Comparison of ENCODE assay signal across 24 mouse cellular contexts in genomic region chr10:125171625-125172024, GRCm38 (mm10).
"Had no signal": no experiment of that assay in that cellular context is flagged by ENCODE, and none has a peak within 500 bp of the region (broad histone marks: within the 10 kb centered on the region; RNA-seq: fewer than 3 reads in every experiment).

No protein-coding gene starts in this region.

- H3K9ac ChIP-seq: heart, embryonic 12.5 days; hindbrain, embryonic 12.5 days; hindbrain, embryonic 15.5 days; limb, embryonic 13.5 days; limb, embryonic 15.5 days; liver, embryonic 12.5 days; liver, embryonic 14.5 days had no signal

- DNase-seq: gastrocnemius, adult 2 months; gastrocnemius, postnatal 10 days; gastrocnemius, postnatal 25 days; heart, adult 18-20 months; heart, postnatal 14 days; heart, postnatal 36 days; kidney, adult 18-20 months; kidney, adult 8-10 months; kidney, postnatal 10 days; kidney, postnatal 25 days; kidney, postnatal 4 days; layer of hippocampus, adult 9-11 months; layer of hippocampus, postnatal 36 days; left cerebral cortex, postnatal 4 days had no signal

- H3K36me3 ChIP-seq: heart, embryonic 10.5 days; heart, embryonic 12.5 days; hindbrain, embryonic 10.5 days; hindbrain, embryonic 12.5 days; hindbrain, embryonic 15.5 days; limb, embryonic 13.5 days; limb, embryonic 15.5 days; liver, embryonic 12.5 days had no signal

- H3K4me2 ChIP-seq: heart, embryonic 12.5 days; hindbrain, embryonic 12.5 days; hindbrain, embryonic 15.5 days; limb, embryonic 13.5 days; limb, embryonic 15.5 days; liver, embryonic 12.5 days had no signal

- H3K27me3 ChIP-seq: heart, embryonic 12.5 days; hindbrain, embryonic 12.5 days; hindbrain, embryonic 15.5 days; limb, embryonic 13.5 days; limb, embryonic 15.5 days; liver, embryonic 12.5 days had no signal

- ATAC-seq: hindbrain, postnatal 0 days; liver, embryonic 12.5 days had no signal

- H3K4me1 ChIP-seq: heart, embryonic 10.5 days; heart, embryonic 12.5 days; hindbrain, embryonic 10.5 days; hindbrain, embryonic 12.5 days; hindbrain, embryonic 15.5 days; limb, embryonic 13.5 days; limb, embryonic 15.5 days; liver, embryonic 12.5 days had no signal

- H3K9me3 ChIP-seq: heart, embryonic 10.5 days; heart, embryonic 12.5 days; hindbrain, embryonic 10.5 days; hindbrain, embryonic 12.5 days; hindbrain, embryonic 15.5 days; limb, embryonic 13.5 days; limb, embryonic 15.5 days had no signal

- H3K4me3 ChIP-seq: gastrocnemius, adult 2 months; heart, embryonic 10.5 days; heart, embryonic 12.5 days; hindbrain, embryonic 10.5 days; hindbrain, embryonic 12.5 days; hindbrain, embryonic 15.5 days; limb, embryonic 13.5 days; limb, embryonic 15.5 days; liver, embryonic 12.5 days had no signal

- H3K27ac ChIP-seq: gastrocnemius, adult 2 months; heart, embryonic 10.5 days; hindbrain, embryonic 10.5 days; hindbrain, embryonic 12.5 days; hindbrain, embryonic 15.5 days; hindbrain, postnatal 0 days; limb, embryonic 13.5 days; limb, embryonic 15.5 days; liver, embryonic 12.5 days; liver, embryonic 14.5 days had no signal
